Mouse (Mus musculus): ENCODE results near the gene Mbd3.

Mbd3 gene

GRCm38 (mm10) chr10:80399191-80399972, at the start of gene Mbd3:
Gene Mbd3 (minus strand): TSS chr10:80399550.
- DNase-seq (ENCODE audit: low spot score in 2 of 2), result peak; percentile 99 to 100

- DNase-seq (ENCODE audit: low spot score in 2 of 2), result peak; percentile 71 to 81
Observed at GRCm38 (mm10) chr10:80445898-80446601, 46.7 kb upstream of the Mbd3 start.

GRCm38 (mm10) chr10:80445052-80445451, 45.7 kb upstream of the Mbd3 start:
- DNase-seq (ENCODE audit: low spot score in 2 of 2), result no peak

- no peak for DNase-seq (ENCODE audit: low spot score in 2 of 2)
Observed at GRCm38 (mm10) chr10:80444339-80445045, 45.1 kb upstream of the Mbd3 start.

- DNase-seq (ENCODE audit: low spot score in 2 of 2), result no peak
Observed at GRCm38 (mm10) chr10:80443575-80444278, 44.4 kb upstream of the Mbd3 start.

GRCm38 (mm10) chr10:80442989-80443388, 43.6 kb upstream of the Mbd3 start:
- peak in 1 of 2 experiments; percentile 56 for DNase-seq (ENCODE audit: low spot score in 2 of 2)

- no peak for DNase-seq (ENCODE audit: low spot score in 2 of 2)
Observed at GRCm38 (mm10) chr10:80441598-80441997, 42.2 kb upstream of the Mbd3 start.

- DNase-seq (ENCODE audit: low spot score in 2 of 2), result no peak
Observed at GRCm38 (mm10) chr10:80440031-80440430, 40.7 kb upstream of the Mbd3 start.

- DNase-seq (ENCODE audit: low spot score in 2 of 2), result no peak
Observed at GRCm38 (mm10) chr10:80437973-80438372, 38.6 kb upstream of the Mbd3 start.

- no peak for DNase-seq (ENCODE audit: low spot score in 2 of 2)
Observed at GRCm38 (mm10) chr10:80436276-80436675, 36.9 kb upstream of the Mbd3 start.

- no peak for DNase-seq (ENCODE audit: low spot score in 2 of 2)
Observed at GRCm38 (mm10) chr10:80435764-80436163, 36.4 kb upstream of the Mbd3 start.

- no peak for DNase-seq (ENCODE audit: low spot score in 2 of 2)
Observed at GRCm38 (mm10) chr10:80434823-80435222, 35.5 kb upstream of the Mbd3 start.

- no peak for DNase-seq (ENCODE audit: low spot score in 2 of 2)
Observed at GRCm38 (mm10) chr10:80434233-80434592, 34.9 kb upstream of the Mbd3 start.

GRCm38 (mm10) chr10:80433513-80434232, 34.3 kb upstream of the Mbd3 start, which contains the start of gene Tcf3:
Gene Tcf3 (minus strand): TSS chr10:80433647.
- DNase-seq (ENCODE audit: low spot score in 2 of 2), result peak; percentile 97

GRCm38 (mm10) chr10:80432936-80433512, 33.7 kb upstream of the Mbd3 start:
- peak in 1 of 2 experiments; percentile 31 for DNase-seq (ENCODE audit: low spot score in 2 of 2)

- no peak for DNase-seq (ENCODE audit: low spot score in 2 of 2)
Observed at GRCm38 (mm10) chr10:80432387-80432785, 33.0 kb upstream of the Mbd3 start.

GRCm38 (mm10) chr10:80431570-80432386, 32.4 kb upstream of the Mbd3 start:
- peak; percentile 34 to 38 for DNase-seq (ENCODE audit: low spot score in 2 of 2)

- no peak for DNase-seq (ENCODE audit: low spot score in 2 of 2)
Observed at GRCm38 (mm10) chr10:80430375-80430980, 31.1 kb upstream of the Mbd3 start.

GRCm38 (mm10) chr10:80429800-80430199, 30.4 kb upstream of the Mbd3 start:
- DNase-seq (ENCODE audit: low spot score in 2 of 2), result peak in 1 of 2 experiments; percentile 36
